Mouse (Mus musculus) lung, adult 18-20 months (tissue): ENCODE data around the gene Fgfr2.
A peak's percentile ranks its signal among the peaks of the same experiment; 100 is the strongest.
"Not testable (repeated sequence)": the region's sequence is repeated elsewhere in the genome, so short reads cannot be mapped to it uniquely, and the experiment has no call there.

ENCODE experiments used
- DNase-seq, 2 experiments: peaks; one replicate each; pipeline ENCODE4 v3.0.0; 2022; ENCODE audit warnings: mixed read lengths in 2 of 2

Fgfr2 gene

DNA sequence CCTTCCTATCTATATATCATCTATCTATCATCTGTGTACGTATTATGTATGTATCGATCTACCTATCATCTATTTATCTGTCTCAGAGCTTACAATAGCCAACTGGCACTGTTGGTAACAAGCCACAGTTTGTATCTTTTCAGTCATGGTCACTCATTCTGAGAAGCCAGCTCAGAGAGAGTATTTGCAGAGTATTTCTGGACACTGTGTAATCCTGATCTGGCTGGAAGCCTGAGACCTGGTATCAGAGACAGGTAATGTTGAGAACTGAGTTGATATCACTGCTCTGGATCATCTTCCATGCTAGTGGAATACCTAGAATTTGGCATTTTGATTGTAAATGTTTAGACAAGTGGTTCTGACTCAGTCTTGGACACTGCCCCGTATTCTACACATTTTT is 2492.2 kb downstream of the Fgfr2 start:
- no peak for DNase-seq

DNA sequence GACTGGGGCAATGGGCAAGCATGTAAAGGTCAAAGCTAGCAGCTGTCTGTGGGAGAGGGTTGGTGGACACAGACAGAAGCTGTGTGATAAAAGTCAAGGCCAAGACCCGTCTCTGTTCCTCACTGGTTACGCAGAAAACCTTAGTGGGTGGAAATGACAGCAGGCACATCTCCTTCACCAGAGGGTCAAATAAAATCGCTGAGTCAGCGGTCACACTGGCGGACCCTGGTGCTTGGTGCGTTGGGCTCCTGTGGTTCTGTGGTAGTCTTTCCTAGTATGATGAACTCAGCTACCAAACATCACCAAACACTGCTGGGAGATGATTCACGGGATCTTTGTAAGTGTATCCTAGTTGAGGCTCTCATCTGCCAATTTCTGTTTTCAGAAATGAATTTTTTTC is 2493.2 kb downstream of the Fgfr2 start:
- DNase-seq, result no peak

DNA sequence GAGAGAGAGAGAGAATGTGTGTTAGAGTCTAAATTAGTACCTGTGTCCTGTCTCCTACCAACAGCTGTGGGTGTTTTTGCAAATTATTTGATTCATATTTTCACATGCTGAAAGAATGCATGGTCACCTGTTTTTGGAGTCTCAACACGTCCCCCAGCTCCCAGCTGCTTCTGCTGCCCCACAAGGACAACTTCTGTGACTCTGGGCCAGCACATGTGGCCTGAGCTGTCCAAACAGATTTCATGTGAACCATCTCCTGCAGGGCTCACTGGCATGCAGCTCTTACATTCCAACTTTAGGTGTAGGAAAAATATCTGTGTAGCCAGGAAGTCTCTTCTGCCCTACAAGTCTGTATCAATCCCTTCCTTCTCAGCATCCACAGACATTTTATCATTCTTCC is 2494.5 kb downstream of the Fgfr2 start:
- no peak for DNase-seq

DNA sequence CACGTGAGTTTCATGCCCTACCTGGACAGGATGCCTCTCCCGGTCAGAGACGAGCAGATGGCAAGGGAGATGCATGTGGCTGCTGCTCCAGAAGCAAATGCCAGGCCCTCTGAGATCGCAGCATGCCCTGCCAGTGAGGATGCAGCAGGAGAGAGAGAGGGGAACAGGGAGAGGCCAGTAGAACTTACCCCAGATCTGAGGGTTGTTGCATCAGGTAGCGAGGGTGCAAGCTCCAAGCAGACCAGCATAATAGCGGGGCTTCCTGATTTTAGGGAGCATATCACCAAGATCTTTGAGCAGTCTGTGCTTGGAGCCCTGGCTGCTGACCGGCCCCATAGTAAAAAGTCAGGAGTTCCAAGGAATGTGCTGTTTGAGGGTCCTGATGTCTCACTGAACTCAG is 2497.8 kb downstream of the Fgfr2 start:
- no peak for DNase-seq

DNA sequence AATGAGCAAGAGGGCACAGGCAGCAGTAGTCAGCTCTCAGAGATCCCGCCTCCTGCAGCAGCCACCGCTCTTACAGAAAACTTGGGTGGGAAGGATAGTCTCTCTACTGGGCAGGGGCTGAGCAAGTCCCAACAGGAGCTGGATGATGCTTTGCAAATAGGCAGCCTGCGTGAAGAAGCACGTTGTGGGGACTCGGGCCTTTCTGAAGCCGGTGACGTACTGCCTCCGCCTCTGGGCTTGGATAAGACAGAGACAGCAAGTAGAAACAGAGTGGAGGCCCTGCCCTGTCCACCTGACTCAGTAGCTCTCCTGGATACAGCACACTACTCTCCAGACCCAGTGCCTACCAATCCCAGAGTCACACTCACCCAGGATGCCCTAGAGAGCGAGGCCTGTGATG is 2498.9 kb downstream of the Fgfr2 start:
- no peak for DNase-seq

DNA sequence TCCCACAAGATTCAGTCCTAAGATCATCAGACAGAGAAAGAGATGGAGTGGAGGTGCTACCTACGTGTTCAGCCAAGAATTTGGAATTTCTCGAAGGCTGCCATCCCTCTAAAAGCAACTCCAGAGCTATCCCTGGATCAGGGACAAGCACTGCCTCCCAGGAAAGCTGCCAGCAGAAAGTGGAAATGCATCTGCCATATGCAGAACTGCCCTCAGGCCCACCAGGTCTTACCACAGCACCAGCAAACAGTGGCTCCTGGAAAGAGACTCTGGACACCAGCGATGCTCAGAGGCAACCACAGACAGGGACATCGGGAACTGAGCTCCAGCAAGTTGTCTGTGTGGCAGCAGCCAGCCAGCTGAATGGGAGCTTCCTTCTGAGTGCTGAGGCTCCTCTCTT is 2500.8 kb downstream of the Fgfr2 start:
- DNase-seq, result no peak

DNA sequence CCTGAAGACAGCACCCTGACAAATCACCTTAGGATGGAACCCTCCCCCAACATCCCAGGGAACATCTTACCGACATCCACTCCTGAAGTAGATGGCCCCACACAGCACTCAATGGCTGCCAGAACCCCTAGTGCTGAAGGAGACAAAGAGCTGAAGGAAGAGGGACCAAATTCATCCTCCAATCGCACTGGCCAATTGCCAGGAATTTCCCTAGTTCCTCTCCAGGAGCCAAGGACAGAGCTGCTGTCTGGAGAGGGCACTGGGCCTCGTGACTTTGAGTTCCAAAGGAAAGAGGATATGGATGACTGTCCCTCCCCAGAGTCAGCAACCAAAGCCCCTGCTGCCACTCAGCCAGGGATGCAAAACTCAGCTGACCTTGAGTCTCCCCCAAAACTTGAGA is 2501.2 kb downstream of the Fgfr2 start:
- DNase-seq, result no peak

DNA sequence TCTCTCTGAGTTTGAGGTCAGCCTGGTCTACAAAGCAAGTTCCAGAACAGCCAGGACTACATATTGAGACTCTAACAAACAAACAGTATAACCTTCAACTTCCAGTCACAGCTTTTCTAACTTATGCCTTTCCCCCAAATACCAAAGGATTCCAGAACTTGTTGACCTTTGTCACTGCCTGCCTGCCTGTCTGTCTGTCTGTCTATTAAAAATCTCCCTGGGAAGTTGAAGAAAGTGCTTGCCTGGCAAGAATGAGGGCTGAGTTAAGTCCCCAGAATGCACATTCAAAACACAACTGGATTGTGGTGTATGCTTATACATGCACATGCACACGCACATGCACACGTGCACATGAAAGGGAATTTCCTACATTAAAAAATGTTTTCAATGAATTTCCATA is 2502.1 kb downstream of the Fgfr2 start:
- DNase-seq, result no peak

DNA sequence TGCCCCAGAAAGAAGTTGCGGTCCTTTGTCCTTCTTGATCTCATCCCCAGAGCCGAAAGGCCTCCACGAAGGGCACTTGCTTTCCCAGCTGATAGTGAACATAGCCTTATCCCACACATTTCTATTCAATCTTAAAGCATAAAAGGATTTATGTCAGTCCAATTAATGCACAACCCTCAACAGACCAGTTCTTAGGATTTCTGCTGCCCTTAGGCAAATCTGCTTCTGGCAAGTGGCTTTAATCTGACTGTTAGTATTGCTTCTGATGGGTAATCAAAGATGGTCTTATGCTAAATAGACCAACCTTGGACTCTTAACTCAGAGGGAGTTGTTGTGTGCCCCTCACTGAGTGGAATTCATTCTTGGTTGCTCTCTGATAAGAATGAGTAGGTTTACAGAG is 2505.6 kb downstream of the Fgfr2 start:
- DNase-seq, result no peak

DNA sequence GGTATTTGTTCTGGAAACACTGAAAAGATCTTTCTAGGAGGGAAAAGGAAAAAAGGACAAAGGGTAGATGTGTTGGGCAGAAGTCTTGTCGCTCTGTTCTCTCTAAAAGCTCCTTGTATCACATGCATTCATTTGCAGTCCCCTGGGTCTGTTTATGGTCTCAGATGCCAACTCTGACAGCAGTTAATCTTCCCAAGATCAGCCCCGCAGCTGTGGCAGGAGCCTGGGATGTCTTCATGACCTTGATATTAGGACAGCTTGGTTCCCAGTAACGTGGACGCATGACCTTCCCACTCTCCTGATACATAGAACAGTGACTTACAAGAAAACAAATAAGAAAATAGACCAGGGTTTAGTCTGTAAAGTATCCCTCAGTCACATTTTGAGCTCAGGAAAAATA is 2509.2 kb downstream of the Fgfr2 start:
- no peak for DNase-seq

DNA sequence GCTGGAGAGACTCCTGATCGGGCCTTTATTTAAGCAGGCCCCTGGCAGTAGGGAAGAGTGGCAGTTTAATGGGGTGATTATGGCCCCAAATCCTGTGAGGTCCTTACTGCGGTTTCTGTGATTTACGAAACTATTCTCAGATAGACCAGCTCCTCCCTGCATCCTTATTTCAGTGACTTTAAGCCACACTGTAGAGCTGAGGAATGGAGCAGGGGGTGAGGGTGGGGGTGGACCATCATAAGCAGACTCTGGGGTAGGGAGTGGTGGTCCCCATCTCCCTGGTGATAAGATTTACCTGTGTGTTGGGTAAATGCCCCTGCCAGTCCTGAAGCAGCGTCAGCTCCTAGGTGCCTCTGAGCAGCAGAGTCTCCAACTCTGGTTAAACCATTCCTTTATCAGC is 2516.2 kb downstream of the Fgfr2 start:
- DNase-seq, result no peak

DNA sequence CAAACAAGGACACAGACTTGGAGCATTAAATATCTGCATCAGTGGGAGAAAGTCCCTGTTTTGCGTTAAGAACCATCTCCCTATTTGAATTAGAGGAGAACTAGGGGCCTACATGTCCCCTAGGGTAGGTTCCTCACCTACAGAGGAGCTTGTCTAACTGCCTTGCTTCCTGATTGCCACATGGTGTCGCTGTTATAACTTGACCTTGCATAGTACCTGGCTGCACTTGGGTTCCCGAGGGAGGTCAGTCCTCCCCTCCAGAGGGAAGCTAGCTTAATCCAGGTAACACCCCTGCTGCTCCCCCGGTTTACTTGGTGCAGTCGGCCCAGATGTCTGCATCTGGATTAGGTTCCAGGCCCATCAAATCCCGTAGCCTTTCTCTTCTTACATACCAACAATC is 2518.0 kb downstream of the Fgfr2 start:
- peak; percentile 9 to 26 for DNase-seq

DNA sequence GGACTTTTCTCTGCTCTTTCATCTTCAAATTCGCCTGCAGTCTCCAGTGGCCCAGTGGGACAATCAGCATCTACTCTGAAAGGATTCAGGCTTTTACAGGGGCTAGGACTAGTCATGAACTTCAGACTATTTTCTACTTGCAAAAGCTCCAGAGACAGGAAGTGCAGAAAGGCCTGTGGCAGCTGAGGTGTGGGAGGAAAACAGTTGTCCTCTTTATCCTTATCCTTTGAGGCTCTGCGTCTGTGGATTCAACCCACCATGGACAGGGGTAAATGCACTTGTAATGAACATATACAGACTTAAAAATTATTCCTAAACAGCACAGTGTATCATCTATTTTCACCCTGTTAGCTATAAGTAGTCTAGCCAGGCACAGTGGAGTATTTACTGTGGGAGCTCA is 2518.8 kb downstream of the Fgfr2 start:
- DNase-seq, result no peak

DNA sequence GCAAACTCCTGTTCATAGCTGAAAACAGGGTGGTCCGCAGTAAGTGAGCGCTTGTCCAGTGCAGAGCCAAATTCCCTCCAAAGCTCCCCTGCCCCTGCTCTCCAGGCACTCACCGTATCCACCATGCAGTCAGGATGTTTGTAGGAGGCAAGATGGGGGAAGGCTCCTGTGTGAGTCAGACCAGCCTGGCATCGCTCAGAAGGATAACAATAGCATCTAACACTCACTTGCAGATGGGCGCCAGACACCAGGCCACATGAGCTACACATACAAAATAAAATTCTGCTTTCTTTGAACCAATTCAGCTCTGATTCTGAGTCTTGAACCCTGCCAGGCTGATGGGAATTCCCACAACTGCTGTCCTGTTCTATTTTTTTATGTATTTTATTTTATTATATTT is 2519.6 kb downstream of the Fgfr2 start:
- no peak for DNase-seq

DNA sequence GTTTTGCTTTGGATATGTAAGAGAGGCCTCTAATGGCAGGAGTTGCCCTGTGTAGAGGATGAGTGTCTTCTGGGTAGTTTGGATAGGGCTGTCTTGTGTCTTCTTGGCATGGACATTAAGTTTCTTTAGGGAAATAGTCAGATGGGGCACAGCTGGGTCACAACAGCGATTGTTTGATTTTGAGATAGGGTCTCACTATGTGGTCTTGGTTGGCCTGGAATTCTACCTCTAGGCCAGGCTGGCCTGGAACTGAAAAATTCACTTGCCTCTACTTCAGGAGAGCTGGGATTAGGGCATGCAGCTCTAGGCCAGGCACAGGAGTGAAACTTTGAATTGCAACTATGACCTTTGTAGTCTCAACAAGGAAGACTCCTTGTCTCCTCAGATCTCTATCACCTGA is 2520.3 kb downstream of the Fgfr2 start:
- DNase-seq, result no peak

DNA sequence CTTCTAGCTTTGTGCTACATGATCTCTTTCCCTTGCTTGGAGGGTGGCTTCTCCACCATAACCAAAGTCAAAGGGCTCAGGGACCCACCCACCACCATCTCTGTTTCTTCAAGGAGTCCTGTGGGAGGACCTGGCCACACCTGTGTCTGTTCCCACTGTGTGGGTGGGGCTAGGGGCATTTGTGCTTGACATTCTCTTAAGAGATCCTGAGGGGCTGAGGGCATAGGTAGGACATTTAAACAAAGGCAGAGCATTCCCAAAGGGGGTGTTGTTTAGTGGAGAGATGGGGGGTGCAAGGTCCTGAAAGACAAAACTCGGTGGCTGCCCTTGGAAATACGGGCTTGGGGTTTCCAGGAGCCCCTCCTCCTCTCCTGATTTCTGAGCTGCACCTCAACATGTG is 2522.6 kb downstream of the Fgfr2 start:
- DNase-seq, result no peak

DNA sequence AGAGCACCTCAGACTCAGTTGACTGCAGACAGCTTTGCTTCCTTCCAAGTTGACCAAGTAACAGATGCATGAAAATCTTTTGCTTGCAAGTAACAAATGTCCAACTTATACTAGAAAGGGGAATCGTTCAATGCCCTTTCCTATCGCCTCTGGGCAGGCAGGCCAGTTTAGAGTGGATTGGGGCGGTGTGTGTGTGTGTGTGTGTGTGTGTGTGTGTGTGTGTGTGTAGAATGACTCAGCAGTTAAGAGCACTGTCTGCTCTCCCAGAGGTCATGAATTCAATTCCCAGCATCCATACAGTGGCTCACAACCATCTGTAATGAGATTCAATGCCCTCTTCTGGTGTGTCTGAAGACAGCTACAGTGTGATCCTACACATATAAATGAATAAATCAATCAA is 2523.1 kb downstream of the Fgfr2 start:
- no peak for DNase-seq

DNA sequence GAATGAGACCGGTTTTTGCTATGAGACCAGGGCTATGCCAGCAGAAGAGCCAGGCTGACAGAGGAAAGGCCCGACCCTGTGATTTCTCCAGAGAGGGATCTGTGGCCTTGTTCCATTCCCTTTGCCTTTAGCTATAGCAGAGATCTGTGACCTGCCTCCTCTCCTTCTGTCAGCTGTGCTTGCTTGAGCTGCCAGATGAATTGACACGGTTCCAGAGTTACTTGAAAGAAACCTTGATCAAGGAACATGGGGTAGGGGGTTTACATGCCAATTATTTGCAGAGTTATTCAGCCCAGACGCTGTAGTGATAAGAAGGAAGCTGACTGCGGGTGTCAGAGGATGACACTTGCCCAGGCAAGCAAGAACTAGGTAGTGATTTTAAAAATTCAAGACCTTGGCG is 2525.6 kb downstream of the Fgfr2 start:
- no peak for DNase-seq

DNA sequence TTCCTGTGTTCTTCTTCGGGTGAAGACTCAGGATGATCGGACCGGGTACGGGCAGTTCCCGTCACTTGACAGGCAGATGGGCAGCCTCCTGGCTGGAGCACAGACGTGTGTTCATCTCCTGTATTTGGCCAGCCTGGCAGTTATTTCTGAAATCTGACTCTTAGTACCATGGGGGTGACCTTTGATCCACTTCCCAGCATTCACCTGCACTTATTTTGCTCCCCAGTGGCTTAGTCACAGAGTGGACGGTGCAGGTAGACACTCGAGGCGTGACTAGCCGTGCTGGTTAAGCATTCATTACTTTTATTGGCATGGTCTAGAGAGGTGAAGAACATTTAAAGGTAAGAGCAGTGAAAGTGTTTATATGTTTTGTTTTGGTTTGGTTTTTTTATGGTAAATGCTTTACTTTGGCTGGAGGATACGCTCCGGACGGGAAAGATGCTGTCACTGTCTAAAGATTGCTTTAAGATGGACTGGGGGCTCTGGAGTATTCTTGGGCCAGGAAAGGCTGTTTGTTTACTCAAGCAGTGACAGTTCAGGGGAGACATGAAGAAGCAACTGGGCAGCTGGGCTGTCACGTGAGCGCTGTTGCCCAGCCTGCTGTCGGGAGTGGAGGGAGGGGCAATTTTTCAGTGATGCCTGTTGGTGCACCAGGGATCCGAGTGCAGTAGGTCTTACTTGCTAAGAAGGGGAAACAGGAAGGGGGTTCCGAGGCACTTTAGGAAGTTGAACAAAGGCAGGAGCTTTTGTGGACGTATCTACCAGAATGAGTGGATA is 2526.9 kb downstream of the Fgfr2 start:
- DNase-seq, result not testable (repeated sequence)

DNA sequence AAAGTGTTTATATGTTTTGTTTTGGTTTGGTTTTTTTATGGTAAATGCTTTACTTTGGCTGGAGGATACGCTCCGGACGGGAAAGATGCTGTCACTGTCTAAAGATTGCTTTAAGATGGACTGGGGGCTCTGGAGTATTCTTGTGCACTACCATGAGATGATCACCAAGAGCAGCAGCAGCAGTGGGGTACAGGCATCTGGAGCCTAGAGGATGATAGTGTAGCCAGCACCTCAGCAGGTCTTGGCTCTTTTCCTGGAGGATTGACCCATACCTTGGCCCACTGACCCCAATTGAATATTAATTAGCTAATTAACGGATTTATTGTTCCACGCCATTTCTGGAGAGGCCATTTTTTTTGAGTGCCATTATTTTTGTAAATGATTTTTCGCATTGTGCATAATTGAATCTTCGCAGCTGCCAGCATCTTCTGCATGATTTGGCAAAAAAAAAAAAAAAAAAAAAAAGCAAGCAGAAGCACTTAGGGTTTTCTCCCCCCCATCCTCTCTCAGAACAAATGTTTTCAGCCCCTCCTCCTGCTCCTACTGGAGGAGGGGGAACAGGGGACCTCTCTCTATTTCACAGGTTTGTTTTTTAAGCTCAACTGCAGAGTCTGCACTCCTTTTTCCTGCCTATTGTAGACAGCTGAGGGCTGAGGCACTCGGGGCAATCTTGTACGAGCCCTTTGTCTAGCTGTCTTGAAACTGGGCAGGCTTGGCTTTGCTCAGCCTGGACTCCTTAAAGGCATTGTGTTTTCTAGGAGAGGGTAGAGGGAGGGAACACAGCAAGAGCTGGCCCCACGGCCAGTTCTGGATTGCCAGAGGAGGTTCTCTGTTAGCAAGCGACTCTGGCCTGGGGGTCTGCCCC is 2529.5 kb downstream of the Fgfr2 start:
- not testable (repeated sequence) for DNase-seq

DNA sequence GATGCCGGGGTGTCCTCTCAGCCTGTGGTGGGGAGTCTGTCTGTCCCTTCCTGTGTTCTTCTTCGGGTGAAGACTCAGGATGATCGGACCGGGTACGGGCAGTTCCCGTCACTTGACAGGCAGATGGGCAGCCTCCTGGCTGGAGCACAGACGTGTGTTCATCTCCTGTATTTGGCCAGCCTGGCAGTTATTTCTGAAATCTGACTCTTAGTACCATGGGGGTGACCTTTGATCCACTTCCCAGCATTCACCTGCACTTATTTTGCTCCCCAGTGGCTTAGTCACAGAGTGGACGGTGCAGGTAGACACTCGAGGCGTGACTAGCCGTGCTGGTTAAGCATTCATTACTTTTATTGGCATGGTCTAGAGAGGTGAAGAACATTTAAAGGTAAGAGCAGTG is 2530.2 kb downstream of the Fgfr2 start:
- not testable (repeated sequence) for DNase-seq

DNA sequence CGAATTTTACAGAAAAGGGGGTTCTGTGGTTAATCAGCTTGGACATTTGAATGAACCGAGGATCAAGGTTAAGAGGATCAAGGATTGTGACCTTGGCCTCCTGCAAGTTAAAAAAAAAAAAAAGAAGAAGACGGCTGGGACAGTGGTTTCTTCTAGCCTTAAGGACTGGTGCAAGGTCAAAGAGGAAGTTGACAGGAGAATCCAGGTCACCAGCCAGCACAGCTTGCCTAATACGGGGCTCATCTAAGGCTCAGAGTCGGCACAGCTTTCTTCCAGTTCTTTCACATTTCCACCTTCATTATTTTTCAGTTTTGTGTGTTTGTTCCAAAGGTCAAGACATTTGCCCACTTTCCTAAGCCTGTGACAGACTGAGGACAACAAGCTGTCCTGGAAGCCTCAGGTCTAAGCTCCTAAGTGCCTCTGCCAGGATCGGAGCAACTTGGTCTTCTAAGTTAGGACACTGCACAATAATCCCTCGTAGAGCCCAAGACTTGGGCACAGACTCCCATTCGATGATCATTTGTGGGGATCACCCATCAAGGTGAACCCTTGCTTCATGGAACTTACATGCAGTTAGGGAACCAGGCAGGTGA is 2532.2 kb downstream of the Fgfr2 start:
- no peak for DNase-seq

DNA sequence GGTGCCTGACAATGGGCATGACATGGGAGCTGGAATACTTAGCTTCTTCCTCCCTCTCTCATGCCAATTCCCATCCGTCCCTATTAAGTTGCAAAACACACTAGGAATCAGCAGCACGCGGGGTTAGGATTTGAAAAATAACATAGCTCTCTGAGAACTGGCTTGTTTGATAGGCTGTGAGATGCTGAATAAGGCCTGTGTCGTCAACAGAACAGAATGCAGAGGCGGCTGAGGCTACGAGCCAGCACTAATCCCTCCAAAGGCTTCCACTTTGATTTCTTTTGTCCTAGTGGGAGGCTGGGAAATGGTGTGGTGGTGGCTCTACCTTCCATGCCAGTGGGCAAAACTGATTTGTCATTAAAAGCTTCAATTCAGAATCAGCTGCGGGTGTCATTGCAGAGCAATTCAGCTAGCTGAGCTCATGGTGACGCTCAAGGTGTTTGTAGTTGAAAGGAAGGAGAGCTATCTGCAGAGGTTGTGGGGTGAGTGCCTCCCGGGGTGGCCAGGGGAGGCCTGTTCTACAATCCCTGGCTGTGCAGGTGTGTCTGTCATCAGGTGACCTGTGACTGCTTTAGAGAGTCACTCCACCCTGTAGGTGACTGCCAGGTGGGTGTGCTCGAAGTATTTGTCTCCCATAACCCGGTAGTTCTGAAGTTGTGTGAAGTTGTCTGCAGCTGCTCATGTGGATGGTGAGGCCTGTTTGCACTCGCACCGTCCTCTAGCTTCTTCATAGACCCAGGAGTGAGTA is 2532.9 kb downstream of the Fgfr2 start:
- DNase-seq, result peak; percentile 61 to 70
